Mouse (Mus musculus) kidney, embryonic 14.5 days (tissue): ENCODE results near the gene Erlin1. TPM values are rescaled to one million over a fixed set of nuclear protein-coding genes. Genes with fewer than 3 reads are reported as not detected.

Experiments used
- ATAC-seq: fragments of 200-750 bp; cut with Nextera tagmentation; 2 replicates; pipeline ENCODE4 v1.8.0; 2017; ENCODE audit warnings: moderate number of reproducible peaks, mild to moderate bottlenecking, moderate TSS enrichment, moderate library complexity; ENCODE audit not compliant: low FRiP score, low TSS enrichment
- H3K27ac ChIP-seq: fragments of 300-500 bp; sonication (generic); 2 replicates; pipeline ENCODE4 v1.5.1; 2014; ENCODE audit warnings: low read depth, mild to moderate bottlenecking, low read length, moderate library complexity, mixed read lengths
- H3K27me3 ChIP-seq: fragments of 300-500 bp; sonication (generic); 2 replicates; pipeline ENCODE4 v1.6.1; 2014; ENCODE audit warnings: mild to moderate bottlenecking, low read length; ENCODE audit not compliant: control insufficient read depth, insufficient read depth
- H3K36me3 ChIP-seq: fragments of 300-500 bp; sonication (generic); 2 replicates; pipeline ENCODE4 v1.6.1; 2014; ENCODE audit warnings: low read length, mixed read lengths; ENCODE audit not compliant: control insufficient read depth, insufficient read depth
- H3K4me1 ChIP-seq: fragments of 300-500 bp; sonication (generic); 2 replicates; pipeline ENCODE4 v1.6.1; 2014; ENCODE audit warnings: low read length, mixed read lengths; ENCODE audit not compliant: control insufficient read depth, insufficient read depth
- H3K4me2 ChIP-seq: fragments of 300-500 bp; sonication (generic); replicated peaks from 2 replicates; pipeline ENCODE4 v1.6.1; 2014; ENCODE audit warnings: low read depth, mild to moderate bottlenecking, low read length
- H3K4me3 ChIP-seq: fragments of 300-500 bp; sonication (generic); 2 replicates; pipeline ENCODE4 v1.5.1; 2014; ENCODE audit warnings: mild to moderate bottlenecking, low read length
- H3K9ac ChIP-seq: fragments of 300-500 bp; sonication (generic); 2 replicates; pipeline ENCODE4 v1.6.1; 2014; ENCODE audit warnings: low read depth, mild to moderate bottlenecking, low read length, moderate library complexity
- H3K9me3 ChIP-seq: fragments of 300-500 bp; sonication (generic); 2 replicates; pipeline ENCODE4 v1.6.1; 2016; ENCODE audit warnings: low read length; ENCODE audit not compliant: control insufficient read depth
- WGBS: fragments of 180-500 bp; shearing (Covaris S2); extraction: QIAGEN DNeasy Blood & Tissue Kit; methylation state at CpG from one replicate; pipeline ENCODE4 v1.1.7; 2014; 5-methylcytosine and 5-hydroxymethylcytosine counted together
- polyA plus RNA-seq: library from polyadenylated mRNA; unstranded; fragments of >200 nt; fragmentation: Nextera tagmentation; extraction: Ambion mirVana; gene quantifications from 2 replicates; pipeline ENCODE4 v1.2.1, GENCODE M21; 2014

Erlin1 gene
- polyA plus RNA-seq, 1 experiment from 2014 or later, result 39.0 TPM

DNA sequence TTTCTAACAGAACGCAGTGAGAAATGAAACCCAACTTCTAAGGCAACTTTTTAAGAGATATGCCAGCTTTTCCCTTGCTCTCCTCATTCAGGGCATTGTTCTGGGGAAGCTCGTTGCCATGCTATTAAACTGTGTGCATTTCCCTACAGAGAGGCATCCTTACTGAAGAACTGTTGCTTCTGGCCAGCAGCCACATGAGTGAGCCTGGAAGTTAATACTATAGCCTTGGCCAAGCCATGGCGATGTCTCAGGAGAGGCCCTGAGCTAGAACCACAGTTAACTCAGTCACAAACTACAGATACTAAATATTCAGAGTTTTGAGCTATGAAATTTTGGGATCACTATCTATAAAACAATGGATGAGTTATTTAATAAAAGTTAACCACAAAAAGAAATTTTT lies 33.4 kb upstream of the Erlin1 start:
- H3K27me3 ChIP-seq, result no peaks in the 10 kb centered on the region
- 90% methylated on average over 3 of the region's 3 CpGs for WGBS
- no peak overlapping the region for H3K9ac ChIP-seq
- peaks cover 22% of the 10 kb centered on the region for H3K36me3 ChIP-seq
- H3K4me3 ChIP-seq, result no peak overlapping the region
- H3K4me1 ChIP-seq, result peaks cover 14% of the 10 kb centered on the region
- H3K4me2 ChIP-seq, result no peak overlapping the region
- H3K27ac ChIP-seq, result no peak overlapping the region
- no peak for ATAC-seq
- H3K9me3 ChIP-seq, result no peaks in the 10 kb centered on the region

DNA sequence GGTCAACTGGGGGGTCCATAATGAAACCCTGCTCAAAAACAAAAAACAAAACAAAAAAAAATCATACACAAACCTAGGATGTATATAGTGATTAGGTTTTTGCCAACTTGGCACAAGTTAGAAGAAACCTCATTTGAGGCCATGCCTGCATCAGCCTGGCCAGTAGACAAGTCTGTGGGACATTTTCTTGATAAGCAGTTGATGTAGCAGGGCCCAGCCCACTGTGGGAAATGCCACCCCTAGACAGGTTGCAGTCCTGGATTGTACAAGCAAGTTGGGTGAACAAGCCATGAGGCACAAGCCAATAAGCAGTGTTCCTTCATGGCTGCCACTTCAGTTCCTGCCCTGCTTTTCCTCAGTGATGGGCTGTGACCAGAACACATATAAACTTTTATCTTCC lies 31.3 kb upstream of the Erlin1 start:
- no peak overlapping the region for H3K27ac ChIP-seq
- H3K9me3 ChIP-seq, result no peaks in the 10 kb centered on the region
- H3K9ac ChIP-seq, result no peak overlapping the region
- H3K27me3 ChIP-seq, result no peaks in the 10 kb centered on the region
- H3K4me3 ChIP-seq, result no peak overlapping the region
- peaks cover 41% of the 10 kb centered on the region for H3K36me3 ChIP-seq
- H3K4me2 ChIP-seq, result no peak overlapping the region
- ATAC-seq, result no peak
- 0 out of 2 replicates have a peak, but pooled peaks cover 2% of the 10 kb centered on the region for H3K4me1 ChIP-seq

DNA sequence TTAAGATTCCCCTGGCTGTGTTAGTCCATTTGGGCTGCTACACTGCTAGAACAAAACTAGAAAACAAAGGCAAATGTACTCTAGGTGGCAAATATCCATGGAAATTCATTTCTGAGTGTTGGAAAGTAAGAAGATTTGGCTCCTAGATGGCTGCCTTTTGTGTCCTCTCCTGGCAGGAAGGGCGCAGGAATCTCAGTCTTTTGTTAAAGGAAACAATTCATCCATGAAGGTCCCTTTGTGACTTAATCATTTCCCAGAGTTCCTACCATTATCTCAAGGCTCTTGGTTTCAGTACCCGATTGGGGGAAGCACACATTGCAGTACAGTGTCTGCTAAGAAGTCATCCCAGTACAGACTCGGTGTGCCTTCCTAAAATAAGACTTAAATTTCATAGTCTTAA lies 16.7 kb upstream of the Erlin1 start:
- Histone ChIP-seq H3K36me3 (peaks cover 59% of the 10 kb centered on the region), H3K4me1 (no peaks in the 10 kb centered on the region), H3K27ac (no peak overlapping the region), H3K4me2 (no peak overlapping the region), H3K4me3 (no peak overlapping the region), H3K9ac (no peak overlapping the region), H3K27me3 (no peaks in the 10 kb centered on the region), H3K9me3 (no peaks in the 10 kb centered on the region)
- 83% methylated on average over 3 of the region's 3 CpGs for WGBS
- ATAC-seq, result no peak

DNA sequence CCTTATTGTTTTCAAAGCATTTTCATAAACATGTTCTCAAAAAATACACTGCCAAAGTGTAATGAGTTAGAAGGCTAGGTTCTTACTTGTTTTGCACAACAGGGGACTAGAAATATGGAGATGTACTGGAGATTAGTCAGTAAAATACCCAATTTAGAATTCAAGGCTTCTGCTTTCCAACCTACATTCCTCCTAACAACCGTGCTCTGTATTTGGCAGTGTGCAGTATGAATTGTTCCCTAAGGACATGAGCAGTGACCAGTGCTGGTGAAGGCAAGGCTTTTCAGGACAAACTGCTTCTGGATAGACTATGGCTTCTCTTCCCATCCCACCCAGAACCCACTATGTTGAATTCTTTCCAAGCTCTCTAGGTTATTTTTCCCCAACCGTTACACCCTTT lies 11.3 kb upstream of the Erlin1 start:
- Histone ChIP-seq H3K4me3 (no peak overlapping the region), H3K27ac (no peak overlapping the region), H3K36me3 (peaks cover 50% of the 10 kb centered on the region), H3K9me3 (no peaks in the 10 kb centered on the region), H3K27me3 (no peaks in the 10 kb centered on the region), H3K4me1 (no peaks in the 10 kb centered on the region), H3K9ac (no peak overlapping the region), H3K4me2 (no peak overlapping the region)
- 88% methylated on average over 2 of the region's 2 CpGs for WGBS
- ATAC-seq, result no peak

DNA sequence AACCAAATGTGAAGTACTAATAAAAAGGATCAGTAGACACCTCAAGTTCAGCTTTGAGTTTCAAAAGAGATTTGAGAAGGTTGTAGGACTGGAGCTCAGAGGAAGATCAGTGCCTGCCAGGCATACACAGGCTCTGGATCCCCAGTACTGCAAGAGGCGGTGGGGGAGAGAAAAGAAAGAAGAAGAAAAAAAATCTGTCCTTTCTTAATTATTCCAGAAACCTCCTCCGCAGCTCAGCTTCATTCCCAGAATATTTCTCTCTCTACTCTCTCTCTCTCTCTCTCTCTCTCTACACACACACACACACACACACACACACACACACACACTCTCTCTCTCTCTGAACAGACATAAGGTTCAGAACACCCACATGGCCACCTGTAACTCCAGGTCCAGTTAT lies 10.4 kb upstream of the Erlin1 start:
- Histone ChIP-seq H3K4me2 (no peak overlapping the region), H3K4me3 (no peak overlapping the region), H3K36me3 (peaks cover 52% of the 10 kb centered on the region), H3K9ac (no peak overlapping the region), H3K27ac (no peak overlapping the region), H3K27me3 (no peaks in the 10 kb centered on the region), H3K9me3 (no peaks in the 10 kb centered on the region), H3K4me1 (no peaks in the 10 kb centered on the region)
- WGBS, result 75% methylated on average over 2 of the region's 2 CpGs
- ATAC-seq, result no peak

DNA sequence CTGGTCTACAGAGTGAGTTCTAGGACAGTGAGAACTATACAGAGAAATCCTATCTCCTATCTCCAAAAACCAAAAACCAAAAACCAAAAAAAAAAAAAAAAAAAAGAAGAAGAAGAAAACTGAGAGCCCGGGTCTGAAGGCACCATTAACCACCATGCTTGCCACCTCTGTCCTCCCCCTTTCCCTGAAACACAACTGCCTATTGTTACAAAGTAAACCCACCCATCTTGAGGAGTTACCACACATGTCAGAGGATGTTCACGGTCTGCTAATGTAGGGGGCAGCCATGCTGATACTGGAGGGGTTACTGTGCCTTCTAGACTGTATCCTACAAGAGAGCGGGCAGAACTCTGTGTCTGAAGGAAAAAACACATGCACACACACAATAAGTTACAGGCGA lies 7.4 kb upstream of the Erlin1 start:
- Histone ChIP-seq H3K27me3 (no peaks in the 10 kb centered on the region), H3K36me3 (peaks cover 40% of the 10 kb centered on the region), H3K4me1 (no peaks in the 10 kb centered on the region), H3K9me3 (no peaks in the 10 kb centered on the region), H3K9ac (no peak overlapping the region), H3K4me2 (no peak overlapping the region), H3K4me3 (no peak overlapping the region), H3K27ac (peak overlapping the region; percentile 71; the same call in 1 of the 2 replicates)
- WGBS, result 55% methylated on average over 4 of the region's 4 CpGs
- ATAC-seq, result peak; percentile 90

DNA sequence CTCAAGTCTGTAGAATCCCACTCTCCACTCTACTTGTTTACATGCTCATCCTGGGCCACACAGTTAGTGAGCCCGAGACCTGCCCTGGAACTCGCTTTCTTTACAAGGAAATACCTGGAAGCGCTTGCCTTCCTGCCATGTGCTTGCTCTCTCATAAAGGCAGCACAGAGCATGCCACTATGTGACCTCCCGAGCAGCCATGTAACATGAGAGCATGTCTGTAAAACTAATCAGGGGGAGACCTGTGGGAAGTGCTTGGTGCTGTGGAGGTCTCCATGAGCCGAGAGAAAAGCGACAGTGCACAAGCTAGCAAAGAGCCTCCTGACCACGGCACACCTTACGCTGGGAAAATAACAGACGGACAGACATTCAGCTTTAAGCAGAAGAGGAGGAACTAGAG lies 6.9 kb upstream of the Erlin1 start:
- Histone ChIP-seq H3K36me3 (peaks cover 37% of the 10 kb centered on the region), H3K9ac (no peak overlapping the region), H3K4me1 (no peaks in the 10 kb centered on the region), H3K27me3 (no peaks in the 10 kb centered on the region), H3K4me3 (no peak overlapping the region), H3K27ac (peak overlapping the region; percentile 73; the same call in 1 of the 2 replicates), H3K9me3 (no peaks in the 10 kb centered on the region), H3K4me2 (no peak overlapping the region)
- WGBS, result 35% methylated on average over 9 of the region's 9 CpGs
- ATAC-seq, result peak; percentile 94

DNA sequence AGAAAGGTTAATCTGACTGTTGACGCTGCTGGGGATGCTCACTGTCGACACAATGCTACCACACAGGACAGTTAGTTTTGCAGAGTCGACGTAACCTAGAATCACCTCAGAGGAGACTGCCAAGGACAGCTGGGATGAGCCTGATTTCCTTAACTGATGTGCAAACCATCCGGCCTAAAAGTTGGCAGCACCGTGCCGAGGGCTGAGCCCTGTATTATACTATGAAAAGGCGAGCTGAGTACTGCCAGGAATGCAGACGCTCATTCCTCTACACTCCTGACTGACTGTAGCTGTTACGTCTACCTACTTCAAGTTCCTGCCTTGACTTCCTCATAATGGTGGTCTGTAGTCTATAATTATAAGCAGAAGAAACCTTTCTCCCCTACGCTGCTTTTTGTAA lies 5.4 kb upstream of the Erlin1 start:
- Histone ChIP-seq H3K4me1 (no peaks in the 10 kb centered on the region; the same call in 1 of the 2 replicates), H3K4me2 (no peak overlapping the region), H3K9ac (no peak overlapping the region), H3K9me3 (no peaks in the 10 kb centered on the region), H3K27ac (no peak overlapping the region), H3K27me3 (no peaks in the 10 kb centered on the region), H3K4me3 (no peak overlapping the region), H3K36me3 (peaks cover 34% of the 10 kb centered on the region)
- no peak for ATAC-seq
- WGBS, result 87% methylated on average over 11 of the region's 11 CpGs

DNA sequence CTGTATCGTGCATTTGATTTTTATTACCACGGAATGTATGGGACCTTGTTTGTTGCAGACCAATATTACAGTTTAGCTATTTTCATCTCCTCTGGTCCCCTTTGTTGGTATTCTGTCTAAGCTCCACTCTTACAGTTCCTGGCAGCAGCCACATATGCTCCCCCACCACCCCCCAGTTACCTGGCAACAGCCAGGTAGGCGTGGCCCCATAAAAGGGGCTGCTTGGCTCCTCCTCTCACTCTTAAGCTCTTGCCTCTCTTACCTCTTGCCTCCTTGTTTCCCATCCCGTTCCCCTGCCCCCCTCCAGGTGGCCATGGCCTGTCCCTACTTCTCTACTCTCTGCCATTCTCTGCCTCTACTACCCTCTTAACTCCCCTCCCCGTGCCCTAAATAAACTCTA lies 1.6 kb upstream of the Erlin1 start:
- Histone ChIP-seq H3K27me3 (no peaks in the 10 kb centered on the region), H3K9me3 (no peaks in the 10 kb centered on the region), H3K27ac (no peak overlapping the region), H3K4me3 (no peak overlapping the region), H3K4me1 (peaks cover 6% of the 10 kb centered on the region), H3K4me2 (no peak overlapping the region), H3K36me3 (peaks cover 14% of the 10 kb centered on the region; the same call in 1 of the 2 replicates), H3K9ac (no peak overlapping the region)
- 63% methylated on average over 5 of the region's 5 CpGs for WGBS
- no peak for ATAC-seq

DNA sequence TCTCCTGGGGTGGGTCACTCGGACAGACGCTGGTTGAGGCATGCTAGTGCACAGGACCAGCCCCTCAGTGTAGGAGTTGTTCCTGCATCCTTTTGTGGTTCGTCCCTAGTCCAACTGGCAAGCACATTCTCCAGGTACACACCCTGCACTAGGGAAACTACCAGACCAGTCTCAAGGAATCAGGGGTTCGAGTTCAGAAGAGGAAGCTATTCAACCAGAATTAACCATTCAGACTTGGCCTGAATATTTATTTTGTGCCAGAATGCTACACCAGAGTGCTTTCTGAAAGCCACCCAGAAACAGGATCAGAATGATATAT lies 288 bp upstream of the Erlin1 start:
- H3K36me3 ChIP-seq, result peaks cover 5% of the 10 kb centered on the region; the same call in 1 of the 2 replicates
- no peak for ATAC-seq
- WGBS, result 9% methylated on average over 4 of the region's 4 CpGs

More for the DNA sequence above, 288 bp upstream of the Erlin1 start:
- H3K4me2 ChIP-seq, result peak overlapping the region; percentile 86
- peaks cover 6% of the 10 kb centered on the region for H3K4me1 ChIP-seq
- H3K27ac ChIP-seq, result peak overlapping the region; percentile 71; the same call in 1 of the 2 replicates
- peak overlapping the region; percentile 78 for H3K4me3 ChIP-seq
- H3K27me3 ChIP-seq, result no peaks in the 10 kb centered on the region
- H3K9ac ChIP-seq, result peak overlapping the region; percentile 64; the same call in 1 of the 2 replicates
- H3K9me3 ChIP-seq, result no peaks in the 10 kb centered on the region
